Mouse (Mus musculus): Measurements from ENCODE around the gene Serpinb3d. TPM values are rescaled to one million over a fixed set of nuclear protein-coding genes. Genes with fewer than 3 reads are reported as not detected.
"Not testable (repeated sequence)": the region's sequence is repeated elsewhere in the genome, so short reads cannot be mapped to it uniquely, and the experiment has no call there.

Gene Serpinb3d
- polyA plus RNA-seq (2012; rRNA removed) (not detected in 2 replicates), polyA plus RNA-seq (2014; fragmentation: Nextera tagmentation; extraction: Ambion mirVana) (not detected in 2 replicates)

- Histone ChIP-seq H3K4me2 (ENCODE audit: low read depth) (no peak within 1 kb of the TSS), H3K27me3 (ENCODE audit: control insufficient read depth, insufficient read depth, low read length) (no peaks in the 10 kb centered on the region), H3K36me3 (replicated peaks; ENCODE audit: control insufficient read depth, insufficient read depth, low read depth) (no peaks in the 10 kb centered on the region), H3K9me3 (ENCODE audit: control insufficient read depth, low read length) (no peaks in the 10 kb centered on the region), H3K4me1 (replicated peaks; ENCODE audit: control insufficient read depth in 2 of 2, insufficient read depth in 2 of 2, low read length in 1 of 2) (no peaks in the 10 kb centered on the region), H3K9ac (replicated peaks) (no peak within 1 kb of the TSS), H3K27ac (no peak within 1 kb of the TSS), H3K4me3 (ENCODE audit: insufficient read depth in 1 of 2, low read depth in 2 of 2, low read length in 2 of 2) (no peak within 1 kb of the TSS)
- no peak for DNase-seq (ENCODE audit: low read depth in 3 of 3, low spot score in 3 of 3)
- TF ChIP-seq CTCF (IDR thresholded peaks at IDR 0.05; ENCODE audit: low read depth): no peak
- no peak for TF ChIP-seq EP300 (IDR thresholded peaks at IDR 0.05; ENCODE audit: low read depth)
- ATAC-seq (ENCODE audit: insufficient read depth): no peak
Observed at GRCm38 (mm10) chr1:107083406-107083805, at the start of gene Serpinb3d. TSS of gene Serpinb3d (minus strand) at chr1:107083506.

GRCm38 (mm10) chr1:107127453-107127852 is 44.1 kb upstream of the Serpinb3d start:
- DNase-seq (ENCODE audit: low read depth in 3 of 3, low spot score in 3 of 3); H3K9ac ChIP-seq (replicated peaks); H3K27me3 ChIP-seq (ENCODE audit: control insufficient read depth, insufficient read depth, low read length); H3K36me3 ChIP-seq (replicated peaks; ENCODE audit: control insufficient read depth, insufficient read depth, low read depth); H3K27ac ChIP-seq; H3K9me3 ChIP-seq (ENCODE audit: control insufficient read depth, low read length); H3K4me3 ChIP-seq (ENCODE audit: insufficient read depth in 1 of 2, low read depth in 2 of 2, low read length in 2 of 2); H3K4me2 ChIP-seq (ENCODE audit: low read depth); ATAC-seq (ENCODE audit: insufficient read depth); H3K4me1 ChIP-seq (replicated peaks; ENCODE audit: control insufficient read depth in 2 of 2, insufficient read depth in 2 of 2, low read length in 1 of 2): not testable (repeated sequence)
- 0 out of 2 replicates have a peak, but pooled peaks have one; percentile 9 for TF ChIP-seq CTCF (IDR thresholded peaks at IDR 0.05; ENCODE audit: low read depth)

GRCm38 (mm10) chr1:107098417-107098816 is 15.1 kb upstream of the Serpinb3d start:
- no peak for TF ChIP-seq CTCF (IDR thresholded peaks at IDR 0.05; ENCODE audit: low read depth)
- TF ChIP-seq EP300 (IDR thresholded peaks at IDR 0.05; ENCODE audit: low read depth): no peak
- 63% methylated on average over 2 of the region's 2 CpGs for WGBS (ENCODE audit: insufficient replicate concordance)
- ATAC-seq (ENCODE audit: insufficient read depth): no peak
- Histone ChIP-seq H3K4me1 (replicated peaks; ENCODE audit: control insufficient read depth in 2 of 2, insufficient read depth in 2 of 2, low read length in 1 of 2) (no peaks in the 10 kb centered on the region), H3K27ac (no peak overlapping the region), H3K36me3 (replicated peaks; ENCODE audit: control insufficient read depth, insufficient read depth, low read depth) (no peaks in the 10 kb centered on the region), H3K27me3 (ENCODE audit: control insufficient read depth, insufficient read depth, low read length) (no peaks in the 10 kb centered on the region), H3K9ac (replicated peaks) (no peak overlapping the region), H3K4me3 (ENCODE audit: insufficient read depth in 1 of 2, low read depth in 2 of 2, low read length in 2 of 2) (no peak overlapping the region), H3K9me3 (ENCODE audit: control insufficient read depth, low read length) (no peaks in the 10 kb centered on the region), H3K4me2 (ENCODE audit: low read depth) (no peak overlapping the region)
- no peak for DNase-seq (ENCODE audit: low read depth in 3 of 3, low spot score in 3 of 3)

- H3K36me3 ChIP-seq (replicated peaks; ENCODE audit: control insufficient read depth, insufficient read depth, low read depth): no peaks in the 10 kb centered on the region
- no peaks in the 10 kb centered on the region for H3K4me1 ChIP-seq (replicated peaks; ENCODE audit: control insufficient read depth in 2 of 2, insufficient read depth in 2 of 2, low read length in 1 of 2)
Observed at GRCm38 (mm10) chr1:107052203-107052602, 31.1 kb downstream of the Serpinb3d start, which contains the start of gene Serpinb3a. TSS of gene Serpinb3a (minus strand) at chr1:107052303.

GRCm38 (mm10) chr1:107034236-107034635 is 49.1 kb downstream of the Serpinb3d start:
- not testable (repeated sequence) for H3K27me3 ChIP-seq (ENCODE audit: control insufficient read depth, insufficient read depth, low read length); H3K9me3 ChIP-seq (ENCODE audit: control insufficient read depth, low read length); ATAC-seq (ENCODE audit: insufficient read depth); H3K27ac ChIP-seq; H3K36me3 ChIP-seq (replicated peaks; ENCODE audit: control insufficient read depth, insufficient read depth, low read depth); DNase-seq (ENCODE audit: low read depth in 3 of 3, low spot score in 3 of 3); H3K4me3 ChIP-seq (ENCODE audit: insufficient read depth in 1 of 2, low read depth in 2 of 2, low read length in 2 of 2); H3K4me1 ChIP-seq (replicated peaks; ENCODE audit: control insufficient read depth in 2 of 2, insufficient read depth in 2 of 2, low read length in 1 of 2); H3K9ac ChIP-seq (replicated peaks); H3K4me2 ChIP-seq (ENCODE audit: low read depth)
- 57% methylated on average over 3 of the region's 3 CpGs for WGBS (ENCODE audit: insufficient replicate concordance)

More at GRCm38 (mm10) chr1:107052203-107052602, 31.1 kb downstream of the Serpinb3d start, which contains the start of gene Serpinb3a:
- no peaks in the 10 kb centered on the region for H3K9me3 ChIP-seq (ENCODE audit: control insufficient read depth, low read length)
- 33% methylated on average over 1 of the region's 1 CpGs for WGBS (ENCODE audit: insufficient replicate concordance)
- DNase-seq (ENCODE audit: low read depth in 3 of 3, low spot score in 3 of 3) (no peak), ATAC-seq (ENCODE audit: insufficient read depth) (no peak)
- no peak within 1 kb of the TSS for H3K27ac ChIP-seq
- no peaks in the 10 kb centered on the region for H3K27me3 ChIP-seq (ENCODE audit: control insufficient read depth, insufficient read depth, low read length)
- TF ChIP-seq EP300 (IDR thresholded peaks at IDR 0.05; ENCODE audit: low read depth): no peak
- no peak for TF ChIP-seq CTCF (IDR thresholded peaks at IDR 0.05; ENCODE audit: low read depth)
- H3K9ac ChIP-seq (replicated peaks): no peak within 1 kb of the TSS
- H3K4me2 ChIP-seq (ENCODE audit: low read depth): no peak within 1 kb of the TSS
- no peak within 1 kb of the TSS for H3K4me3 ChIP-seq (ENCODE audit: insufficient read depth in 1 of 2, low read depth in 2 of 2, low read length in 2 of 2)

Other genes starting within 250 kb of the Serpinb3d start
- gene Serpinb5, start 222.3 kb downstream of the Serpinb3d start, polyA plus RNA-seq (2012; rRNA removed): 0.02 TPM in 1 of 2 replicates, not detected in the other
- not detected in 2 replicates for gene Serpinb5, start 222.3 kb downstream of the Serpinb3d start, polyA plus RNA-seq (2014; fragmentation: Nextera tagmentation; extraction: Ambion mirVana)
- not detected in 2 replicates for gene Serpinb12, start 149.1 kb downstream of the Serpinb3d start, polyA plus RNA-seq (2012; rRNA removed)
- not detected in 2 replicates for gene Serpinb12, start 149.1 kb downstream of the Serpinb3d start, polyA plus RNA-seq (2014; fragmentation: Nextera tagmentation; extraction: Ambion mirVana)
- not detected in 2 replicates for gene Serpinb13, start 102.5 kb downstream of the Serpinb3d start, polyA plus RNA-seq (2012; rRNA removed)
- gene Serpinb13, start 102.5 kb downstream of the Serpinb3d start, polyA plus RNA-seq (2014; fragmentation: Nextera tagmentation; extraction: Ambion mirVana): not detected in 2 replicates
- gene Serpinb3a, start 31.2 kb downstream of the Serpinb3d start, polyA plus RNA-seq (2012; rRNA removed): not detected in 2 replicates
- gene Serpinb3a, start 31.2 kb downstream of the Serpinb3d start, polyA plus RNA-seq (2014; fragmentation: Nextera tagmentation; extraction: Ambion mirVana): not detected in 2 replicates
- not detected in 2 replicates for gene Serpinb3b, start 194.9 kb upstream of the Serpinb3d start, polyA plus RNA-seq (2012; rRNA removed)
- not detected in 2 replicates for gene Serpinb3b, start 194.9 kb upstream of the Serpinb3d start, polyA plus RNA-seq (2014; fragmentation: Nextera tagmentation; extraction: Ambion mirVana)
- not detected in 2 replicates for gene Serpinb3c, start 194.9 kb upstream of the Serpinb3d start, polyA plus RNA-seq (2012; rRNA removed)
- gene Serpinb3c, start 194.9 kb upstream of the Serpinb3d start, polyA plus RNA-seq (2014; fragmentation: Nextera tagmentation; extraction: Ambion mirVana): not detected in 2 replicates

All from liver, embryonic 14.5 days (tissue).